Mouse (Mus musculus) left cerebral cortex, postnatal 4 days (tissue): ENCODE results near the gene Opalin. TPM values are rescaled to one million over a fixed set of nuclear protein-coding genes. Genes with fewer than 3 reads are reported as not detected.

Experiments used
- DNase-seq: peaks from one replicate; pipeline ENCODE4 v3.0.0-alpha.2; 2022
- intact Hi-C: fragments of 180-260 bp; cut with DNase I; formaldehyde crosslinking; loops from one replicate; pipeline ENCODE4 v1.15.1; 2025
- total RNA-seq, 2 experiments: library from RNA; stranded (reverse); gene quantifications; 2 replicates each; pipeline ENCODE4 v1.2.3; 2021

Opalin gene
- total RNA-seq, 2 experiments from 2014 or later, result not detected

DNA sequence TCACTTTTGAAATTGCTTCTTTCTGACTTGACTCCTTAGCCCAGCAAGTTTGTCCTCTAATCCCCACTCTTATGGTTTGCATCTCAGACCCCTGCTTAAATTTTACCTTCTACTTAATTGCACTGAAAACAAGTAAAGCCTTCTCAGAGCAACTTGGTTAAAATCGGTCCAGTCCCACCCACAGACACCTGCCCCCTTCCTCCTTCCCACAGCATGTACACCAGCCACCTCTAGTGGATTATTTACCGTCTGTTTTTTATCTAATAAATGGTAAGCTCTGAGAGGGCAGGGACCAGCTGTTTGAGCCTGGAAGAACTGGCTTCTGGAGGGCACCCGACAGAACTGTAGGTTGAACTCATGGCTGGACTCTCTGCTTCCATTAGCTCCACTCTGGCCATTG is 56.4 kb downstream of the Opalin start:
- no peak for DNase-seq
- intact Hi-C loops, result no loop called here

DNA sequence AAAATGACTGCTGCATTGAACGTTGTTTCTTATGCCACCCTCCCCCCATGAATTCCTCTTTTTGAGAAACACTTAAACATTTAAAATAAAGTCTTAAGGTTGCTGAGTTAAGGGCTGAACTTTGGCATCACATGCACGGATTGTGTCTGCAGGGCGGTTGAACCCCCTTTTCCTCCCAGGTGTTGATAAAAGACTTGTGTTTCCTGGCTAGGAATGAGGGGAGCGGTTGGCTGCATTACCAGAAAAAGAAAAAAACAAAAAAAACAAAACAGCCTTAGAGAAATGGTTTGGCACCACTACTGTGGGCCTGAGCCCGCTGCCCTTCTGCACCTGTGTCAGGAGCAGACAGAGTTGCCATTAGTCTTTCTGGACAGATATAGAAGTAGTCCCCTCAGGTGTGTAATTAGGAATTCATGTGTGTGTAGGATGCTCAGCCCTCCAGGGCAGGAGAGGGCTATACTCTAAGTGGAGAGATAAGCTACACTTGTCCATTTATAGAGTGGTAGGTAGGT is 57.7 kb downstream of the Opalin start:
- intact Hi-C loops, result loop anchor here (10.0 kb wide), 2 partner anchors 144 to 264 kb away; no protein-coding TSS in a partner anchor

DNA sequence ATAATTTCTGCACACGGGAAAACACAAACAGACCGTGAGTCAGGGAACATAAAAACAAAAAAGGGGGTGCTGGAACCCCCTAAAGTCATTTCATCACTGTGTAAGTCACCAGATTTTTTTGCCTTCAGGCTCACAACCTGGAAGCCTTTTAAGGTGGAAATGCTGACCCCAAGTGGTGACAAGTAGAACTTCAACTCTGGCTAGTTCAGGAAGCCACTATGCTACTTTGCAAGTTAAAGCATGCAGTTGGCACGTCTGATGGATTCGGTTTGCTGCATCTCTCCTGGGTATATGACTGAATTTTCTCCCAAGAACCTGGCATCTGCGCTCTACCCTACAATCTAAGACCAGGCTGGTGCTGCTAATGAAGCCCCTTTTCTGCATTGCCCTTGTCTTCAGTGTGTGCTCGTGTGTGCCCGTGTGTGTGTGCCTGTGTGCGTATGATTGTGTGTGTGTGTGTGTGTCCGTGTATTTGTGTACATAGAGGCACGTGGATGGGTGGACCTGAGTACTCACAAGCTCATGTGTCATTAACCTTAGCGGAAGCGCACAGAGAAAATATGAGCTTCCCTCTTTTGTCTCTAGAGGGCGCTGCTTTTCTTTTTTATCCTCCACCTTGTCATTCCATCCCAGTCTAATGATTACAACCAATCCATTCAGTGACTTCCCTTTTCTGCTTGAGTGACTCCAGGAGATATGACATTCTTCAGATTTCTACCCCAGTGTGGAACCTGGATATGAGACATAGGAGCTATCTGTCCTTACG is 60.8 kb downstream of the Opalin start:
- intact Hi-C loops, result loop anchor here (10.0 kb wide), 2 partner anchors 141 to 261 kb away; no protein-coding TSS in a partner anchor
- DNase-seq, result peak; percentile 33

More for the DNA sequence above, 57.7 kb downstream of the Opalin start:
- no peak for DNase-seq

DNA sequence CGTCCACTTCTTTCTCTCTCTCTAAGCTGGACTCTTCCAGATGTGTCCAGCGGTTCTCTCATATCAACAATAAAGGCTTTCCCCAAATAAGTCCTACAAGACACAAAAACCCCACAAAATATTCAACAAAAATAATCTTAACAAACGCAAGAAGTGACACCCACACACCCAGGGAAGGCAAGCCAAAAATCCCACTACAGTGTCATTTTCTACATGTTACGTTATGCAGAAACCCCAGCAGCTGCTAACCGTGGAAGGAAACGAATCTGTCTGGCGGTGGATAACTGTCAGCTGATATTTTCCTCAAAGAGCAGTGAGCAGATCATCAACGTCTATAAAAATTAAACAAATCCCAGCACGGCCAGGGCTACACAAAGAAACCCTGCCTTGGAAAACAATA is 62.9 kb downstream of the Opalin start:
- DNase-seq, result no peak
- intact Hi-C loops, result loop anchor here (10.0 kb wide), 2 partner anchors 139 to 259 kb away; no protein-coding TSS in a partner anchor

DNA sequence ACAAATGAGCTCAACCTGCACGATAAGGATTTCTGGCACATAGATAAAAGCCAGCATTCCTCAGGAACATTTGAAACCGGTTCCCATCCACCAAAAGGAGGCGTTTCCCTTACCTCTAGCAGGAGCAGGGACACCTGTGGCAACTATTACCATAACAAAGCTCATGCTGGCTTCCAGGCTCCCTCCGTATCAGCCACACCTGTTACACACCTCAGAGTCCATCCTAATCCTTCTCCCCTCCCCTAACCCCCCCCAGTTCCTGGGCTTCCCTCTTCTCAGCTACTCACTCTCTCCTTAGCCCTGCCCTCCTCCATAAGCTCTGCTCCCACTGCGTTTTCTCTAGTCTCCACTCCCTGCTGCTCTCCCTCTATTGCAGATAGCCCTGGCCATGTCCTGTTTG is 63.3 kb downstream of the Opalin start:
- intact Hi-C loops, result loop anchor here (10.0 kb wide), 2 partner anchors 139 to 259 kb away; no protein-coding TSS in a partner anchor
- DNase-seq, result no peak

Other genes with a start within 250 kb of the Opalin start
- 10 to 100 TPM; 14.0 to 14.7 TPM for gene Ccnj, start 245.8 kb downstream of the Opalin start, total RNA-seq
- 1 to 10 TPM; 9.0 to 9.5 TPM for gene Zfp518a, start 182.4 kb downstream of the Opalin start, total RNA-seq
- gene Blnk, start 82.6 kb downstream of the Opalin start, total RNA-seq, result under 1 TPM; 0.74 to 0.79 TPM
- gene Dntt, start 47.8 kb downstream of the Opalin start, total RNA-seq, result under 1 TPM in 1 of 2 experiments, not detected in 1; 0.32 TPM
- 1 to 10 TPM in 1 of 2 experiments, under 1 TPM in 1; 0.64 to 1.6 TPM for gene Tll2, start 129.7 kb upstream of the Opalin start, total RNA-seq
- gene Tm9sf3, start 186.9 kb upstream of the Opalin start, total RNA-seq, result 100 to 1,000 TPM; 126 to 130 TPM